Mouse (Mus musculus) cerebellum, adult (tissue): ENCODE data around the gene Zpld1.

ENCODE experiments used
- ATAC-seq: cut with Nextera tagmentation; 2 replicates; pipeline ENCODE4 v1.9.2; 2017; ENCODE audit warnings: mild to moderate bottlenecking, moderate library complexity, mixed read lengths; ENCODE audit not compliant: insufficient number of reproducible peaks, low FRiP score, low TSS enrichment

Zpld1 gene

GRCm38 (mm10) chr16:55297886-55298285 is at the start of gene Zpld1:
Gene Zpld1, minus strand, starts transcription at chr16:55297986.
- ATAC-seq, result no peak

- ATAC-seq, result no peak
These were observed 47.9 kb upstream of the Zpld1 start for GRCm38 (mm10) chr16:55345644-55346043.

GRCm38 (mm10) chr16:55321542-55322514 is 24.0 kb upstream of the Zpld1 start:
- no peak for ATAC-seq

GRCm38 (mm10) chr16:55316996-55317395 is 19.2 kb upstream of the Zpld1 start:
- no peak for ATAC-seq

- ATAC-seq, result no peak
These were observed 14.3 kb upstream of the Zpld1 start for GRCm38 (mm10) chr16:55312106-55312505.

- ATAC-seq, result no peak
These were observed 15.1 kb downstream of the Zpld1 start for GRCm38 (mm10) chr16:55282696-55283095.

DNA sequence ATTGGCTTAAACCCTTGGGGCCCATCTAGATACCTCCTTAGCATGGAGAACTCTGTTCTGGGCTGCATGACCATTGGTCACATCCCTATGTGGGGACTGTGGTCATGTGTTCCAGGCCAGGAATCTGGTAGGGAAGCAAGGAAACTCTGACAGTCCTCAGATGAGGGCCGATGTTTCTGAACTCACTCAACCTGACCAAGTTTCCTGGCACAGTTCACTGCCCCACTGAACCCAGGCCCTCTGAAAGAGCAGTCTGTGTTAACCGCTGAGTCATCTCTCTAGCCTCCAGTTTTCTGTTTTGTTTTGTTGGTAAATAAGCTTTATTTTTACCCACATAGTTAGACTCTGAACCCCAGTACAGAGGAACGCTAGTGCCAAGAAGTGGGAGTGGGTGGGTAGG is 20.3 kb downstream of the Zpld1 start:
- ATAC-seq, result no peak

DNA sequence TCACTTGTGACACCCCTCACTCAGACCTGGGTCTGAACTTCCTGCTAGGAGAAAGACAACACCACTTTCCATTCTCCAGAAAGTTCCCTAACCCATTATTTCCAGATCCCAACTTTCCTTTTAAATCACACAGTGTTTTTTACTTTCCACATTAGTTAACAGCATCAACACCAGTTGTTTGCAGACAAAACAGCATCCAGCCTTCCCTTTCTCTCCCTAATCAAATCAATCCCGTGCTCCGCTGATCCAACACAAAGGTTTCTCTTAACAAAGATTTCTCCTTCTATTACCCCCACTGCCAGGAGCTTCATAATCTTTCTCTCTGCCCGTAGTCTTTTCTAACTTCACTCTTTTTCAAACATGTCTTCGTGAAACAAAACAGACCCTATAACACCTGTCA is 32.5 kb downstream of the Zpld1 start:
- no peak for ATAC-seq

DNA sequence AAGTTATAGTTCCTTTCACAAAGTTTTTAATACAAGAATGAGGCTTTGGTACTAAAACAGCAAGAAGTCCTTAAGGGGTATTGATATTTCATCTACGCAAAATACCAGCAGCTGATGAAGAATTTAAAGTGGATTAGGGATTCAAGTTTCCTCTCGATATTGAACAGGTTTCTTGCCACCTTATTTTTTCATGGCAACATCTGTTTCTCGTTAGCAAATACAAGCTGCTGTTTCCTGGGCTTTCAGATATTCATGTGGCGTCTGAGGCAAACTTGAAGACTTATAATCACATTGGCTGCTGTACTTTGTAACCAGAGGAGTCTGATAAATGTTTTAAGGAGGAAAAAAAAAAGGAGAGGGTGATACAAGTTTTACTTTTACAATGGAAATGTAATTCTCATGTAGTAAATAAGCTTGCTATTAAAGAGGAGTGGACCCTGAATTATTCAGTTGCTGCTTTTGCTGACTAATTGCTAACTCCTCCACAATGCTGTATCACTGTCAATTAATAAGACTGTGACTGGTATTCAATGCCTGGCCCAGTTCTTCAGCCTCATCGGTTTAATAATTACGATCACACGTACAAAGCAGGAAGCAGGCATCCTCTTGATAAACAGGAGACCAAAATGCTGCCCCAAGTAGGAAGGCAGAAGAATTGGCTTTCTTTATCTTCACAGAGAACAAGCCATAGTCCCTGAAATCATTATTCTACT is 36.8 kb downstream of the Zpld1 start:
- ATAC-seq, result no peak

GRCm38 (mm10) chr16:55259719-55260118 is 38.1 kb downstream of the Zpld1 start:
- no peak for ATAC-seq

GRCm38 (mm10) chr16:55240996-55241395 is 56.8 kb downstream of the Zpld1 start:
- no peak for ATAC-seq

GRCm38 (mm10) chr16:55228995-55229622 is 68.7 kb downstream of the Zpld1 start:
- ATAC-seq, result no peak

- no peak for ATAC-seq
These were observed 93.8 kb downstream of the Zpld1 start for GRCm38 (mm10) chr16:55203945-55204344.

DNA sequence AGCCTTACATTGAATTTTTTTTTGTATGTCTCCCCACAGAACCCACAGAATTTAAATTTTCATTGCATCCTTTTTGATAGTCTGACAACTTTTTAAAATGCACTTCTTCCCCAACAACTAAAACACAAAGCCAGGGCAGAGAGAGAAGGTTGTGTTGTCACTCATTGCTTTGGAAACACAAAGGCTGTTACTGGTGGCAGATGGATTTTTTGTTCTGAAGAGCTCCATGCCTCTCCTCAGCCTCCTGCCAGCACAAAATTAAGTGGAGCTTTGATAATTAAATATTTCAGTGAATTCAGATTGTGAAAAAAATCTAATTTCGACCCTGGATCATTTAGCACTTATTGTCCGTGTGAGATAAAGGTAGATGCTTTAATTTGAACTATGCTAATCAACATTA is 107.4 kb downstream of the Zpld1 start:
- no peak for ATAC-seq

DNA sequence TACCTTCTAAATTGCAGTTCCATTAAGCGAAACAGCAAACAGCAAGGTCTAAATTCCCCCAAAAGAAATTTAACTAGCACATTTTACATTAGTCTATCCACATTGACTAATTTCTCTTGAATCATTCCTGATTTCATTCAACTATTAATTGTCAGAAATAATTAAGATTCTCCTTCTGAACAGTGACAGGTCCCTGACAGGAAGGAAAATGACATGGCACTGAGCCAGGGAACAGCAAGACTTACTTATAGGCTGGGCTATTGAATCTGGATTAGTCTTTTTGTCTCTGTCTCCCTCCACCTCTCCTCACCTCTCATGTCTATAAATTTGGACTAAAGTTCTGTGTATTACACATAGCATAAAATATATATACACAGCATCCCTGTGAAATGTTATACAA is 112.4 kb downstream of the Zpld1 start:
- ATAC-seq, result no peak
